Mouse (Mus musculus): ENCODE data around the gene Azgp1. TPM values are rescaled to one million over a fixed set of nuclear protein-coding genes. Genes with fewer than 3 reads are reported as not detected.
"Not testable (repeated sequence)": the region's sequence is repeated elsewhere in the genome, so short reads cannot be mapped to it uniquely, and the experiment has no call there.

The Azgp1 gene
- polyA plus RNA-seq, 1 experiment from 2014 or later, result not detected

GRCm38 (mm10) chr5:137974724-137975123 is 6.6 kb upstream of the Azgp1 start:
- ATAC-seq (ENCODE audit: low FRiP score), result no peak
- H3K36me3 ChIP-seq (replicated peaks), result no peaks in the 10 kb centered on the region
- H3K9me3 ChIP-seq, result no peaks in the 10 kb centered on the region
- no peak overlapping the region for H3K4me3 ChIP-seq (replicated peaks)
- no peaks in the 10 kb centered on the region for H3K27me3 ChIP-seq
- H3K9ac ChIP-seq, result no peak overlapping the region
- 69% methylated on average over 3 of the region's 3 CpGs for WGBS
- no peak overlapping the region for H3K4me2 ChIP-seq
- H3K27ac ChIP-seq, result no peak overlapping the region
- H3K4me1 ChIP-seq, result no peaks in the 10 kb centered on the region

- no peak for ATAC-seq (ENCODE audit: low FRiP score)
- Histone ChIP-seq H3K27me3 (no peaks in the 10 kb centered on the region), H3K36me3 (replicated peaks) (no peaks in the 10 kb centered on the region), H3K9me3 (no peaks in the 10 kb centered on the region), H3K9ac (no peak overlapping the region), H3K4me3 (replicated peaks) (no peak overlapping the region), H3K4me2 (no peak overlapping the region), H3K4me1 (no peaks in the 10 kb centered on the region), H3K27ac (no peak overlapping the region)
- 58% methylated on average over 1 of the region's 1 CpGs for WGBS
Measured at GRCm38 (mm10) chr5:137975434-137975833, 5.9 kb upstream of the Azgp1 start.

- no peaks in the 10 kb centered on the region for H3K9me3 ChIP-seq
- no peak overlapping the region for H3K4me3 ChIP-seq (replicated peaks)
- H3K36me3 ChIP-seq (replicated peaks), result no peaks in the 10 kb centered on the region
- H3K4me2 ChIP-seq, result no peak overlapping the region
- 38% methylated on average over 1 of the region's 1 CpGs for WGBS
- no peak for ATAC-seq (ENCODE audit: low FRiP score)
- H3K27me3 ChIP-seq, result no peaks in the 10 kb centered on the region
- H3K4me1 ChIP-seq, result no peaks in the 10 kb centered on the region
- no peak overlapping the region for H3K9ac ChIP-seq
- no peak overlapping the region for H3K27ac ChIP-seq
Measured at GRCm38 (mm10) chr5:137977291-137977690, 4.0 kb upstream of the Azgp1 start.

- Histone ChIP-seq H3K4me3 (replicated peaks) (no peak overlapping the region), H3K27me3 (no peaks in the 10 kb centered on the region), H3K9me3 (0 out of 2 replicates have a peak, but pooled peaks cover 4% of the 10 kb centered on the region), H3K9ac (no peak overlapping the region), H3K36me3 (replicated peaks) (no peaks in the 10 kb centered on the region), H3K4me1 (no peaks in the 10 kb centered on the region), H3K27ac (no peak overlapping the region), H3K4me2 (no peak overlapping the region)
- ATAC-seq (ENCODE audit: low FRiP score), result no peak
- WGBS, result 80% methylated on average over 2 of the region's 2 CpGs
Measured at GRCm38 (mm10) chr5:137979081-137979480, 2.2 kb upstream of the Azgp1 start.

GRCm38 (mm10) chr5:137986351-137986750 is 5.0 kb downstream of the Azgp1 start:
- no peaks in the 10 kb centered on the region for H3K36me3 ChIP-seq (replicated peaks)
- H3K27me3 ChIP-seq, result no peaks in the 10 kb centered on the region
- no peak for ATAC-seq (ENCODE audit: low FRiP score)
- WGBS, result 91% methylated on average over 1 of the region's 1 CpGs
- H3K4me2 ChIP-seq, result no peak overlapping the region
- H3K9me3 ChIP-seq, result 0 out of 2 replicates have a peak, but pooled peaks cover 4% of the 10 kb centered on the region
- no peak overlapping the region for H3K4me3 ChIP-seq (replicated peaks)
- H3K9ac ChIP-seq, result no peak overlapping the region
- no peak overlapping the region for H3K27ac ChIP-seq
- H3K4me1 ChIP-seq, result no peaks in the 10 kb centered on the region

GRCm38 (mm10) chr5:138009437-138009836 is 28.1 kb downstream of the Azgp1 start:
- ATAC-seq (ENCODE audit: low FRiP score), result no peak
- Histone ChIP-seq H3K27ac (no peak overlapping the region), H3K9me3 (0 out of 2 replicates have a peak, but pooled peaks cover 3% of the 10 kb centered on the region), H3K4me2 (no peak overlapping the region), H3K4me1 (no peaks in the 10 kb centered on the region), H3K27me3 (no peaks in the 10 kb centered on the region), H3K9ac (no peak overlapping the region), H3K4me3 (replicated peaks) (no peak overlapping the region), H3K36me3 (replicated peaks) (no peaks in the 10 kb centered on the region)
- WGBS, result 91% methylated on average over 5 of the region's 5 CpGs

GRCm38 (mm10) chr5:138012382-138012781 is 31.1 kb downstream of the Azgp1 start:
- no peak overlapping the region for H3K9ac ChIP-seq
- no peaks in the 10 kb centered on the region for H3K4me1 ChIP-seq
- H3K4me3 ChIP-seq (replicated peaks), result no peak overlapping the region
- no peak overlapping the region for H3K27ac ChIP-seq
- H3K36me3 ChIP-seq (replicated peaks), result no peaks in the 10 kb centered on the region
- H3K4me2 ChIP-seq, result no peak overlapping the region
- H3K27me3 ChIP-seq, result no peaks in the 10 kb centered on the region
- WGBS, result 94% methylated on average over 5 of the region's 5 CpGs
- no peak for ATAC-seq (ENCODE audit: low FRiP score)
- no peaks in the 10 kb centered on the region for H3K9me3 ChIP-seq

- Histone ChIP-seq H3K4me3 (replicated peaks) (no peak overlapping the region), H3K9me3 (no peaks in the 10 kb centered on the region), H3K4me2 (no peak overlapping the region), H3K9ac (no peak overlapping the region), H3K27ac (no peak overlapping the region), H3K27me3 (no peaks in the 10 kb centered on the region), H3K4me1 (no peaks in the 10 kb centered on the region), H3K36me3 (replicated peaks) (no peaks in the 10 kb centered on the region)
- ATAC-seq (ENCODE audit: low FRiP score), result no peak
- WGBS, result 96% methylated on average over 2 of the region's 2 CpGs
Measured at GRCm38 (mm10) chr5:138016530-138016929, 35.2 kb downstream of the Azgp1 start.

- no peak for ATAC-seq (ENCODE audit: low FRiP score)
- Histone ChIP-seq H3K9ac (no peak overlapping the region), H3K4me1 (no peaks in the 10 kb centered on the region), H3K36me3 (replicated peaks) (no peaks in the 10 kb centered on the region), H3K27me3 (no peaks in the 10 kb centered on the region), H3K4me2 (no peak overlapping the region), H3K27ac (no peak overlapping the region), H3K4me3 (replicated peaks) (no peak overlapping the region), H3K9me3 (no peaks in the 10 kb centered on the region)
Measured at GRCm38 (mm10) chr5:138016997-138017396, 35.7 kb downstream of the Azgp1 start.

GRCm38 (mm10) chr5:138019577-138019976 is 38.3 kb downstream of the Azgp1 start:
- H3K9me3 ChIP-seq; H3K27me3 ChIP-seq; H3K4me1 ChIP-seq; H3K4me3 ChIP-seq (replicated peaks); H3K4me2 ChIP-seq; H3K9ac ChIP-seq; ATAC-seq (ENCODE audit: low FRiP score); H3K36me3 ChIP-seq (replicated peaks); H3K27ac ChIP-seq: not testable (repeated sequence)
- 85% methylated on average over 4 of the region's 4 CpGs for WGBS

GRCm38 (mm10) chr5:138020961-138021479 is 39.7 kb downstream of the Azgp1 start, which contains the start of the genes Smok3a and Smok3b:
Gene Smok3a (plus strand): TSS chr5:138021261.
Gene Smok3b (plus strand): TSS chr5:138021429.
- H3K27ac ChIP-seq; H3K27me3 ChIP-seq; H3K9ac ChIP-seq; H3K4me2 ChIP-seq; H3K9me3 ChIP-seq; H3K36me3 ChIP-seq (replicated peaks); H3K4me1 ChIP-seq; ATAC-seq (ENCODE audit: low FRiP score); H3K4me3 ChIP-seq (replicated peaks): not testable (repeated sequence)
- 93% methylated on average over 3 of the region's 7 CpGs for WGBS
